Mouse (Mus musculus): ENCODE measurements at regions not wholly inside any gene's neighbourhood (a gene's known extent, or its start where the extent isn't known, plus 50 kb on each side); places are given as distances from the start of the nearest gene placed in this dataset.
A peak's percentile ranks its signal among the peaks of the same experiment; 100 is the strongest.

DNA sequence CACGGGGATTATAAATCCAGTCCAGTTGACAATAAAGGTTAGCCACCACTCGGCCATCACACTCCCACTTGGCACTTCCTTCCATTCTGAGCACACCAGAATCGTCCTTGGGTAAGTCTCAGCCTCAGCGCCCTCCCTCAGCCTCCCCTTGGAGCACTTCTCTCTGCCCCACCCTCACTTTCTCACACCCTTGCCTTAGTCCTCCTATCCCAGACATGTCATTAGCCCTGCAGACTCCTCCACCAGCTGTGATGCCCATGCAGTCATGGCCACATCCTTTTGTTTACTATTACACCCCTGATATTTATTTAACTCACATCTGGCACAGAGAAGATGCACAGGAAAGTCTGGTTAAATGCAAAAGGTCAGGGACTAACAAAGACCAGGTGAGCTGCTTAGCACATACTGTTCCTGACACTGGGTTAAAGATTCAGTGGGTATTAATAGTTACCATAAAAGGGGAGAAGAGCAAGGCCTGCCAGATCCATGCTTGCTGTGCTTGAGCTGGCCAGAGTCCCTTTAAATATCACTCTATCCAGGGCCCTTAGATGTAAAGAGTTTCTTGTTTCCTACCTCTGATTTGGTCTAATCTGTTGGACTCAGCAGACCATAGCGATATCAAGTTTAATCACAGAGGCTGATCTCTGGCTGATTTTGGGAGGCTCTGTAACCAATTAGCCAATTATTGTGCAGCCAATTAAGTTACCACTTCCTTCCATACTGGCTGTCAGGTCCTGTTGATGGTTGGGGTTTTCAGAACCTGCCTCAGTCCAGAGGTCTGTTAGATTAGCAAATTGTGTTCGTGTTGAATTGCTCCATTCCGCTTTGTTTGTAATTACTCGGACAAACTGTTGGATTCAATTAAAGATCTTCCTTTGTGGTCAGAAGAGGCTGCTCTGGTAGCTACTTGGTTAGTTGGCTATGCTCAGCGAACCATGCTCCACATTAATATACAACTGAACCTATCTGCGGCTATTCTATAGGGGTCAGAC is 518.0 kb upstream of the Tmem132c start:
- no peak for DNase-seq (ENCODE audit: low spot score in 2 of 2)

DNA sequence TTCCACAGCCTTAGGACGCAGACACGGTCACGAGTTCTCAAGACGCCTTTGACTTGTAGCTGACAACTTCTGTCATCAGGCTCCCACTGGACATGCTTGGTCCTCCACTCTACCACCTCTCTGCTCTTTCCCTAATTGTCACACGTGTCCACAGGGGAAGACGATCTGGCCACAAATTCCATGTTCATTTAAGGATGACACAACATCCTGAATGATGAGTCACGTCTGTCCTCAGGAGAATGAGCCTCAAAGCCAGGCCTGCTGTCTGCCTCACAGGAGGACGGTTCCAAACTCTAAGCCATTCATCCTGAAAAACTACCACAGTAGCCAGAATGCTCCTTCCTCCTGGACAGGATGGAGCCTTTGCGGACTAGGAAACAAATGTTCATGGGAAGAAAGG is 517.3 kb upstream of the Tmem132c start:
- no peak for DNase-seq (ENCODE audit: low spot score in 2 of 2)

DNA sequence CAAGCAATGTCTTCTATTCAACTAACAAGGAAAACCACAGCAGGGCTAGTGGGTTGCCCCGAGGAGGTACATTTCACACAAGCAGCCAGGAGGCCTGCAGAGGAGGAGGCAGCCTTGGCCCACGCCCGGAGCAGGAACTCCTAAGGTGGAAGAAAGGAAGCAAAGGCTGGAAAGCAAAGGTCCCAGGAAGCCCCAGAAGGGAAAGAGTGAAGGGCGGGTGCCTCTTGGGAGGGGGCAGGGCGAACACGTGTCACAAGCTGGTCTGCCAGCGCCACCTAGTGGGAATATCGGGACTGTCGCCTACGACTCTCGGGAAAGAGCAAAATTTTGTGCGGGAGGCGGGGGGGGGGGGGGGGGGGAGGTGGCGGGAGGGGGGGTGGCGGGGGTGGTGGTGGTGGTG is 508.1 kb upstream of the Tmem132c start:
- DNase-seq (ENCODE audit: low spot score in 2 of 2) = peak; percentile 13 to 29

DNA sequence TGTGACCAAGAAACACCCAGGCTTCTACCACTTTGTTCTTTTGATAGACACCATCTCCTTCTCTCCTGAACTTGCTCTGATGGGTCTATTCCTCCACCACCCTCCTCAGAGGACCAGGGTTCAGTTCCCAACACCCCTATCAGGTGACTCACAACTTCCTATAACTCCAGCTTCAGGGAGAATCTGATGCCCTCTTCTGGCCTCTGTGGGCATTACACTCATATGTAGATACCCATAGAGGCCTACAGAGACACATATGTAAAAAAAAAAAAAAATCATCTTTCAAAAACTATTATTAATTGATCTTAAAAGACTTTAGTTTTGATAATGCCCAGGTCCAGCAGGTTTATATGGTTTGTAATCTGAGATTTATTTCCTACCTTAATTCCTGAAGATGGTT is 505.9 kb upstream of the Tmem132c start:
- no peak for DNase-seq (ENCODE audit: low spot score in 2 of 2)

DNA sequence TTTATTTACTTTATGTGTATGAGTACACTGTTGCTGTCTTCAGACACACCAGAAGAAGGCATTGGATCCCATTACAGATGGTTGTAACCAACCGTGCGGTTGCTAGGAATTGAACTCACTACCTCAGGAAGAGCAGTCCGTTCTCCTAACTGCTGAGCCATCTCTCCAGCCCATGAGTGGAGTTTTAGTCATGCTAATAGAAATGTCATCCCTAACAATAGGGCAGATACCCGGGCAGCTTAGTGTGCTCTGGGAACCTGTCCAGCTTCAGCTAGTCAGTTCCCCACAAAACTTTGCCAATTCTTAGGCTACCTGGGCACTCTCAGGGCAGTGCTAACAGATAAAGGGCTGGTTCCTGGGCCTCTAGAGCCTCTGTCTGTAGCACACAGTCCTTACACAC is 503.9 kb upstream of the Tmem132c start:
- DNase-seq (ENCODE audit: low spot score in 2 of 2) = no peak

DNA sequence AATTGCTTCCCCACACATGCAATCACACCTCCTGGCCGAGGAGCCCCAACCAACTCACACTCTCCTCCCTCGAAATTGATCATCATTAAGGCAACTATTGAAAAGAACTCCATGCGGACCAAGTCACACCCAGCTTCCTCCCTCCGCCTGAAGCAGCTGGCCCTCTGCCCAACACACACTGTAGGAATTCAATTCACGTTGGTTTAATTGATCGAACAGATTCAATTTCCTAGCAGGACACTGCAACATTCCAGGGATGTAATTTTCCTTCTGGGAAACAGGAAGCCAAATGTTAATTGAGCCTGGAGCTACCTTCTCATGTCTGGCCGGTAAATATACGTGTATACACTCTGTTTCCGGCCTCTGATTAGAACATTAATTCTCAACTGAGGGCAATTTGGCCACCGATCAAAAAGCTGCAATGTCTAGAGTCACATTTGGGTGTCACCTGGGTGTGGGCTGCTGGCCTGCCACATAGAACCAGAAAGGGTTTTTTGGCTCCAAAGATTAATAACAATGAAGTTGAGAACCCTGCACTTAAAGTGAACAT is 500.7 kb upstream of the Tmem132c start:
- no peak for DNase-seq (ENCODE audit: low spot score in 2 of 2)

DNA sequence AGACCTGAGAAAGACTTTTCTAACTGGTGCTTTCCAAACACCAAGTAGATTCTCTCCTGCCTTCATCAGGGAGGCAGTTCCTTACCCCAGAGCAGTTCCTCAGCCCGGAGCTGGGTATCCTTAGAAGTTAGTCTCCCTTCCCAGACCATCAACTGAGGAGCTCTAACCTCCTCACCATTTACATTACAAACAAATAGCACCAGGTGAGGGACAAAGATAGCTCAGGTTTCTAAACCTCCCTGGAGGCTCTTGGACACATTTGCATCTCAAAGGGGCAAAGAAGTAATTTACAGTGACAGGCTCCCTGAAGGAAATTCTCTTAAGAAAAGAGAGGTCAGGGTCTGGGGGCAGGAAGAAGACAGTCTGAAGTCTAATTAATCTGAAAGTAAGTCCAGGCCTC is 486.5 kb upstream of the Tmem132c start:
- DNase-seq (ENCODE audit: low spot score in 2 of 2) = no peak

DNA sequence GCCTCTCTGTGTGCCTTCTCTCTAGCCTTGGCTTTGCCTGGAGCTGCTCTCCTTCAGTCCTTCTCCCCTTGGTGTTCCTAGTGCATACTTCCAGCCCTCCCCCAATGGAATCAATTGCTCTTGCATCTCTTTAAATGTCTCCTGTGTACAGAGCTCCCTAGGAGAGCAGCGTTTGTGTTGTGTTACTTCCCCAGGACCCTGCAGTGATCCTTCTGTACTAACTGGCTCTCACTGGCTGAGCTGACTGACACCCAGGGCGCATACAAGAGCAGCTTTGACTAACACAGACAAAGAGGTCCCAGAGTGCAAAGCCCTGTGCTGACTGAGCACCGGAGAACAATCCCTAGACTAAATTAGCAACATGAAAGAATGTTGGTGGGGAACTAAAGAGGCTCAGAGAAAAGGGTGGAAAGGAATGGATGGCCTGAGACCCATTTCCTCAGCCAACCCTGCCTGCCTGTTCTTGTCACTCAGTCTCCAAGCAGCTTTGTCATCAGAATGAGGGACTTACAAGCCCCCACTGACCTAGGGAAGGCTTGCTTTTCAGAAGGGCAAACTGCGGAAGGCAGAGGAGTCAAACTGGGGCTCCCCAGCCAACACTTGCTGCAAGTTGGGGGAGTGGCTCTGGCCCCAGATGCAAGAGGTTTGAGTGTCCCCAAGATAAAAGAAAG is 476.4 kb upstream of the Tmem132c start:
- DNase-seq (ENCODE audit: low spot score in 2 of 2) = no peak

DNA sequence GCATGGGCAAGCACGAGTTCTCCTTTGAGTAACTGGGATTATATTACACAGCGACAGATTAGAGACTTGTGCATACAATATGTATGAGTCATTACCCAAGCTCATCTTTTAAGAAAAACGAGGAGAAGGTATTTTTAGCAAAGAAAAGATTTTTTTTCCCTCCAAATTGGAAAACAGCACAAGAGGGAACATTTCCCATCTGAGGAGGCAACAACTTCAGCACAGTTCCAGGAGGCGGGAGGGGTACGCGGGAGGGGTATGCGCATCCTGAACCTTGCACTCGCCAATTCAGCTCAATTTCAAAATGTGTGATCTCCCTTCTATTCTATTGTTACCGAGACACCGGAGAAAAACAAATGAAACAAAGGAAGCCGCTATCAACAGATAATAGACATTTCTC is 472.6 kb upstream of the Tmem132c start:
- DNase-seq (ENCODE audit: low spot score in 2 of 2) = no peak

DNA sequence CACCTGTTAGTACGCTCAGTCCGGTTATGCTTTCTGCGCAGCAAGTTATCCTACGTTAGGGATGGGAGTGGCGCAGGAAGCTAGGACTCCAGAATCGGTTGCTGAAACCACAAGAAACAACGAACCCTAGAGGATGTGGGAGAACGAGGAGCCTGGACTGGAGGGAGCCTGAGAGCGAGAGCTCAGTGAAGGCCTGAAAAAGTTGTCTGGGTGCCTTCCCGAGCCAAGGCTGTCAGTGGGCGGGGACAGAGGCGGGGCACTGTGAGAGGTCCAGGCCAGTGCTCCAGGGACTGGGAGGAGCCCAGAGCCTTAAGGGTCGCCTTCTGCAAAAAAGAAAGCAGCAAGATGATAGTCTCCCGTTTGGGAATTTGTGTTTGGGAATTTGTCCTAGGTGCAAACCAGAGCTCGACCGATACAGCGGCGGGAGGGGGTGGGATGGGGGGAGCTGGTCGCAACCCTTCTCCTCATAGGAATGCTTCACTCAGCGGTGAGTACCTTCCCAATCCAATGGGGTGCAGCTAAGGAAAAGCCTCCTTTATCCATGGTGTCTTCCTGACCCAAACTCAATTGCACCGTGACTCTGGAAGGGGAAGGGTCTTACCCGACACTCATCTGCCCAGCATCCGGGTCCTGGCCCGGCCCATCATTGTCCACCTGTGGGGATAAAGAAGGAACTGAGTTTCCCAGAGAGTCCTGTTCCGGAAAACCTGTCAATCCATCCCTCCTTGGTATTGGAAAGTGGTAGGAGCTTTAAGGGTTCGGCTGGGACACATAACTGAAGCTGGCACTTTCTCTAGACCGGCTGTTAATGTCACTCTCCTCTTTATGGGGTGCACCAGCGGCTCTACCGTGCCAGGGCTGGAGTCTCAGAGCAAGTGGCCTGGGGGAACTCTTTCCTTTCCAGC is 453.6 kb upstream of the Tmem132c start:
- peak; percentile 33 to 40 for DNase-seq (ENCODE audit: low spot score in 2 of 2)

DNA sequence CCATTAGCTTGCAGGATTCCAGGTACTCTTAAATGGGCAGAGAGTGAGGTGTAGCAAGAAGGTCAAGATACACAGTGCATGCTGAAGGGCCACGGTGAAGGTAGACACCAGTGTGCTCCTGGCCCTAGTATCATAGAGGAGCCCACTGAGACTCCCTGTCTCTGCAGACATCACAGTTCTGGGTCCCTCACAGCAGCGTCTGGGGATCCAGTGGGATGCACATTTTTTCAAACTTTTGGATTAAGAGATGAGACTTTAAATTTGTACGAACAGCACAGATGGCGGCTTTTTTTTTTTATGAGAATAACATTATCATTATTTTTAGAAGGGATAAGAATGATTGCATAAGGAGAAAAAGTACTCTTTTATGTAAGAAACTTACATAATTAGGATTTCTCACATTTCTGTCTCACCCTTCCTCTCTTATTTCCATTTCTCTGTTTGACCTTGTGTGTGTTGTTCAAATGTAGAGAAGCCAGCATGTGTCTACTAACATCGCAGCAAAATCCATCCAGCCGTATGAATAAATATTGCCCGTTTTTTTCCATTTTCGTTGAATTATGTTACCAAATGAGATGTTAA is 441.8 kb upstream of the Tmem132c start:
- no peak for DNase-seq (ENCODE audit: low spot score in 2 of 2)

DNA sequence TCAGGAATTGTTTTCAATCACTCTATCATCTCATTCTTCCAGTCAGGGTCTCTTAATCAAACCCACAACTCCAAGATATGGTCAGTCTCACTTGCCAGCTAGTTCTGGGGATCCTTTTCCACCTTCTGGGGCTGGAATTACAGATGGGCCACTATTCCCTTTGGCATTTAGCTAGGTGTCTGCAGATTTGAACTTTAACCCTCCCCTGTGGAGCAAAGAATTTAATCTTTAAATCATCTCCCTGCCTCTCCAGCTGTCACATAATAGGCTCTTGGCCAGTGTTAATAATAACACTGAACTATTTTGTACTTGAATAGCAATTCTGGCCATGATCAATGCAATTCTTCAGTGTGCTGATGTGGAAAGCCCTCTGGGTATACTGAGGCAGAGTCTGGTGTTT is 435.0 kb upstream of the Tmem132c start:
- DNase-seq (ENCODE audit: low spot score in 2 of 2) = no peak

DNA sequence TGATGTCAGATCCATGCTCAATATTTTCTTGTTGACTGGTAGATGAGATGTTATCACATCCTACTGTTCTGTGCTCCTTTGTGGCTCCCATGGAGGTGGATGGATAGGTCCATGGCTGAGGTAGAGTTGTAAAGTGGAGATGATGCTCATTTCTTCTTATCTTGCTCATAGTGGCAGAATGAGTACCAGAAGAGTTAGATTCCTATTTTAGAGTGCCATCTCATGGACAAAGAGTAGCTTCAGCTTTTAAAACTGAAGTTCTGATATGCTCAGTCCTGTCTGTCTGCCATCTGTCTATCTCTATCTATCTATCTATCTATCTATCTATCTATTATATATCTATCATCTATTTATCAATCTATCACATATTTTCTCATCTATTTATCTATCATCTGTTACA is 425.5 kb upstream of the Tmem132c start:
- no peak for DNase-seq (ENCODE audit: low spot score in 2 of 2)

DNA sequence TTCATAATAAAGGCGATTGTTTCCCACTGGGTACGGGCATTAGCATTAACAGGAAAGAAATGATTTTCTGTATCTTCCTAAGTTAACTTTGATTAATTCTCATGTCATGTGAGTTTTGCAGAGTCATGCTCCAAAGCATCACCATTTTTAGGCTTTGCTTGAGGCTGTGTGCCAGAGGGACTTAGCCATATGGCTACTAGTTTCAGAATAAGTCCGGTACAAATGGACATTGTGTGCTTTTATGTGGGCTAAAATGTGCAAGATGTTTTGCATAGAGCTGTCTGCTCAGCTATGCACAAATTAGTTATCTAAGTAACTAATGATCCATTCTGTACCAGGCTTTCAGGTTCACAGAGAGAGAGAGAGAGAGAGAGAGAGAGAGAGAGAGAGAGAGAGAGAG is 406.2 kb upstream of the Tmem132c start:
- DNase-seq (ENCODE audit: low spot score in 2 of 2) = no peak

DNA sequence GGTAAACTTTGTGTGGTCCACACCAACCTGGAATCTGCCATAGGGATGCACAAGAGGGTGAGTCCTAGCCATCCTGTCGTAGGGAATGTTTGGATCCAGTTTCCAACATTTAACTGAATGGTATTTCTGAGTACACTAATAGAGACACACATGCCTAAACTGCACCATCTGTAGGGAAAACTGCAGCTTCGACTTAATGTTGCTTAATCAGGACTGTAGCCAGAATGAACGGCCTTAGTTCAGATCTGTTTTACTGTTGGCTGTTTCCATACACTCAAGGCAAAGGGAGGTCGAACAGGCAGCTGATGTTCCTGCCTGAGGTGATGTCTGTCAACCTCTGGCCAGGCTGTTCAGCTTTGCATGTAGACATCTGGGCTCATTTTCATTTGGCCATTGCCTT is 399.0 kb upstream of the Tmem132c start:
- DNase-seq (ENCODE audit: low spot score in 2 of 2) = no peak

DNA sequence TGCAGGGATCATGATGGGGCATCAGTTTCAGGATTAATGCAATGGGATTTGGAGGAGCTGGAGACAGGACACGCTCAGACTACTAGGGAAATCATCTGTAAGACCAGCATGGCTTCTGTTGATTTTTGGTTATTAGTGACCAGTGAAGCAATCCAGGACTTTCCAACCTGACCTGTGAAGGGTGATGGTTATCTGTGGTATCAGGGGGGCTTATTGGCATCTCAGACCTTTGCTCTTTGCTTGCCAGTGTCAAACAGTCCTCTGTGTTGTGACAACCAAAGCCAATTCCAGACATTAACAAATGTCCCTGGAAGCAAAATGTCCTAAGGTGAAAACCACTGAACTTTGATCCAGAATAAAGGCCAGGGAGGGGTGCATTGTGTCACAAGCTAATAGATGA is 379.5 kb upstream of the Tmem132c start:
- DNase-seq (ENCODE audit: low spot score in 2 of 2) = no peak

DNA sequence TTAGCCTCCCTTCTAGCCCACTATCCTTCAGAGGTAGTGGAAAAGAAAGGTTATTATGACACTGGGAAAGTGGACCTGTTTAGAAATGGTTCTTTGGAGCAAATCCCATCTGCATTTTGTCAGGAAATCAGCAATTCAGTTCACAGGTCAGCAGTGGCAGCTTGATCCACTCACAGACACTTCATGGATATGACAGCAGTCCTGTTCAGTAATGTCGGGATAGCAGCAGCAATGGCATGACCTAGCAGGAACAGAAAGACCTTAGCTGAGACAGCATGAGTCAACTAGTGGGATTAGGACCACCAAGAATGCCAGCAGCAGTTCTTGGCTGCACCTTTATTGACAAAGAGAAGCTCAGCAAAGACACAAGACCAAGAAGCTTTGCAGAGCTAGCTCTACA is 365.8 kb upstream of the Tmem132c start:
- no peak for DNase-seq (ENCODE audit: low spot score in 2 of 2)

DNA sequence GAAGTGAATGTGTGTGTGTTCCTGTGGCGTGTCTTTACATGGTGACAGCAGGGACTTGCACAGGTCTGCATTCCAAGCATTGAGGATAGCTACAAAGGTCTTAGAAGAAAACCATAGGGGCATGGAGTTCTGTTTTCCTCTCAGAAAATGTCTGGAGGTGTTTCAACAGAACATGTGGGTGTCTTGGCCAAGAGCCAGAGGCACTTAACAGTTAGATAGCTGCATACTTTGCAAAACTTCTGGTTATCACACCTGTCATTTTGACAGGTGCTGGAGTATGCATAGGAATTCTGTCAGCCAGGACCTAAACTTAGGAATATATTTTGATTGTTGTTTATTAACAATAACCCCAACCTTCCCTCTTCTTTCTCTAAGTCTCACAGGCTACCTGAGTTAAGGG is 350.9 kb upstream of the Tmem132c start:
- no peak for DNase-seq (ENCODE audit: low spot score in 2 of 2)

DNA sequence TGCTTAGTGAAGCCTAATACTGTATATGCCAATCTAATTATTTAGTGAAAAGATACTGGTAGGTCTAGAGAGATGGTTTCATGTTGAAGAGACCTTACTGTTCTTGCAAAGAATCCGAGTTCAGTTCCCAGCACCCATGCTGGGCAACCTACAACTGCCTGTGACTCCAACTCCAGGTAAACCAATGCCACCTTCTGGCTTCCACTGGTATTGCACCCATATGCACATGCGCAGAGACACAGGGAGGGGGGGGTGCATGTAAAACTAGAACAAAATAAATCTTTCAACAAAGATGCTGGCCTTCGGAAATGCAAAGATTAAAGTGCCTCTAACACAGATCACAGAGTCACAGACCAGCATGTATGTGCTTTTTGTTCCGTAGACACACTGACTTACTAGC is 348.5 kb upstream of the Tmem132c start:
- no peak for DNase-seq (ENCODE audit: low spot score in 2 of 2)

DNA sequence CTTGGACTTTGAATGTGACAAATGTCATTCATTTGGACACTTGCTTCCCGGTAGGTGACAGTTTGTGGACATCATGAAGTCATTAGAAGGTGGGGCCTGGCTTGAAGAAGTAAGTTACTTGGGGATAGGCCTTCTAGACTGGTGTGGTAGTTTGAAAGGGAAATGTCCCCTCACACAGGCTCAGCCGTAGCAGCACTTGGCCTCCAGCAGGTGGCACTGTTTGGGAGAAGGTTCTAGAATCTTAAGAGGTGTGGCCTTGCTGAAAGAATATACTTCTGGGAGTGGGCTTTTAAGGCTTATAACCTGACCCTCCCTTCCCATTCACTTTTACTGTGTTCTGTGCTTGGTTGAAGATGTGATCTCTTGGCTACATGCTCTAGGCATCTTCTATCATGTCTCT is 331.5 kb upstream of the Tmem132c start:
- no peak for DNase-seq (ENCODE audit: low spot score in 2 of 2)

DNA sequence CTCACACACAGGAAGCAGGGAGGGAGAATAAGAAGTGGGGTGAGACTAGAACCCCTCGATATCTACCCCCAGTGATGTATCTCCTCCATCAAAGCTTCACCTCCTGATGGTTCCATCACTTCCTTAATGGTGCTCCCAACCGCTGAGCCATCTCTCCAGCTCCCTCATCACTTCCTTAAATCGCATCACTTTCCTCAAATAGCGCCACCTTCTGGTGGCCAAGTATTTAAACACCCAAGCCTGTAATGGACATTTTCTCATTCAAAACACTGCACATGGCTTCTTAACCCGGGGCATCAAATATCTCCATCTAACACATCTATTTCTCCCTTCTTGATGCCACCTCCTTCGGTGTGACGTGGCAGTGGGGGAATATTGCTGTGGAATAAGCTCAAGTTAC is 324.3 kb upstream of the Tmem132c start:
- no peak for DNase-seq (ENCODE audit: low spot score in 2 of 2)
